Mouse (Mus musculus) CH12.LX (cell line): ENCODE data around the gene Cfap54.

Experiments used
- BHLHE40 ChIP-seq: IDR thresholded peaks from 2 replicates; pipeline ENCODE4 v1.6.1; 2011; ENCODE audit warnings: mild to moderate bottlenecking, low read depth, low read length, improper control_type of control experiment
- CHD1 ChIP-seq: IDR thresholded peaks from 2 replicates; pipeline ENCODE4 v1.6.1; 2012; ENCODE audit warnings: low read depth, low read length, improper control_type of control experiment, inconsistent platforms
- CTCF ChIP-seq, 2 experiments: IDR thresholded peaks in 1 of 2; conservative IDR thresholded peaks in 1 of 2; 2 replicates each; pipeline ENCODE4 v1.5.1; 2011 to 2012; ENCODE audit warnings: low read depth in 2 of 2, low read length in 2 of 2, improper control_type of control experiment in 1 of 2, inconsistent platforms in 1 of 2, mild to moderate bottlenecking in 1 of 2, moderate library complexity in 1 of 2
- EP300 ChIP-seq: IDR thresholded peaks from 2 replicates; pipeline ENCODE4 v1.6.1; 2011; ENCODE audit warnings: low read length, improper control_type of control experiment
- GABPA ChIP-seq: IDR thresholded peaks from 2 replicates; pipeline ENCODE4 v1.6.1; 2012; ENCODE audit warnings: low read depth, low read length, improper control_type of control experiment, inconsistent platforms; ENCODE audit not compliant: insufficient replicate concordance
- JUN ChIP-seq: IDR thresholded peaks from 2 replicates; pipeline ENCODE4 v1.6.1; 2011; ENCODE audit warnings: low read depth, mild to moderate bottlenecking, low read length, improper control_type of control experiment, moderate library complexity; ENCODE audit not compliant: insufficient read depth
- MAX ChIP-seq: IDR thresholded peaks from 2 replicates; pipeline ENCODE4 v1.6.1; 2011; ENCODE audit warnings: low read length, improper control_type of control experiment
- MAZ ChIP-seq: IDR thresholded peaks from 2 replicates; pipeline ENCODE4 v1.6.1; 2012; ENCODE audit warnings: low read depth, mild to moderate bottlenecking, inconsistent platforms, low read length, improper control_type of control experiment, moderate library complexity
- NELFE ChIP-seq: IDR thresholded peaks from 2 replicates; pipeline ENCODE4 v1.6.1; 2011; ENCODE audit warnings: low read depth, low read length, improper control_type of control experiment
- POLR2A ChIP-seq: IDR thresholded peaks from 2 replicates; pipeline ENCODE4 v1.6.1; 2011; ENCODE audit warnings: low read depth, mild to moderate bottlenecking, improper control_type of control experiment, low read length
- TCF12 ChIP-seq: IDR thresholded peaks from 2 replicates; pipeline ENCODE4 v1.6.1; 2014; ENCODE audit warnings: low read depth, mild to moderate bottlenecking, inconsistent platforms, low read length, improper control_type of control experiment
- UBTF ChIP-seq: IDR thresholded peaks from 2 replicates; pipeline ENCODE4 v1.6.1; 2012; ENCODE audit warnings: low read depth, mild to moderate bottlenecking, inconsistent platforms, low read length, improper control_type of control experiment, moderate library complexity
- ZKSCAN1 ChIP-seq: IDR thresholded peaks from 2 replicates; pipeline ENCODE4 v1.6.1; 2012; ENCODE audit warnings: low read depth, inconsistent platforms, low read length, improper control_type of control experiment, borderline replicate concordance

- no peak for TF ChIP-seq TCF12
- TF ChIP-seq MAX: no peak
- TF ChIP-seq CTCF (conservative IDR thresholded peaks at IDR 0.05 in 1 of 2, IDR thresholded peaks at IDR 0.05 in 1 of 2; ENCODE audit: low read depth in 2 of 2, low read length in 2 of 2): no peak
- TF ChIP-seq UBTF: no peak
- TF ChIP-seq BHLHE40: no peak
- TF ChIP-seq ZKSCAN1: no peak
- TF ChIP-seq EP300: no peak
- TF ChIP-seq POLR2A: no peak
- TF ChIP-seq MAZ: no peak
- no peak for TF ChIP-seq JUN
- TF ChIP-seq GABPA: no peak
- TF ChIP-seq NELFE: no peak
- TF ChIP-seq CHD1: no peak
These were observed 44.6 kb upstream of the Cfap54 start for GRCm38 (mm10) chr10:93126025-93126424.
